Mouse (Mus musculus) hindlimb bud, embryonic 11.5 days (tissue): Measurements from ENCODE around the gene Sec14l2.

ENCODE experiments used
- DNase-seq: peaks from one replicate; pipeline ENCODE4 v3.0.0-alpha.2; 2012; ENCODE audit warnings: low read depth, low spot score; ENCODE audit errors: extremely low spot score

Gene Sec14l2

GRCm38 (mm10) chr11:4122742-4123579 is at the start of gene Sec14l2:
Gene Sec14l2 (minus strand): TSS chr11:4123415.
- DNase-seq: no peak

- DNase-seq: no peak
Measured at GRCm38 (mm10) chr11:4166467-4167090, 43.4 kb upstream of the Sec14l2 start.

GRCm38 (mm10) chr11:4164701-4165100 is 41.5 kb upstream of the Sec14l2 start:
- no peak for DNase-seq

- DNase-seq: no peak
Measured at GRCm38 (mm10) chr11:4160758-4161480, 37.7 kb upstream of the Sec14l2 start.

GRCm38 (mm10) chr11:4159808-4160708 is 36.8 kb upstream of the Sec14l2 start, which contains the start of the genes Ccdc157 and Sf3a1:
Gene Ccdc157 (minus strand): TSS chr11:4160293.
Gene Sf3a1 (plus strand): TSS chr11:4160350.
- DNase-seq: peak; percentile 39

- DNase-seq: no peak
Measured at GRCm38 (mm10) chr11:4158676-4159075, 35.5 kb upstream of the Sec14l2 start.

- no peak for DNase-seq
Measured at GRCm38 (mm10) chr11:4155641-4156040, 32.4 kb upstream of the Sec14l2 start.

GRCm38 (mm10) chr11:4153694-4154093 is 30.5 kb upstream of the Sec14l2 start:
- no peak for DNase-seq

- no peak for DNase-seq
Measured at GRCm38 (mm10) chr11:4149886-4150285, 26.7 kb upstream of the Sec14l2 start.

- DNase-seq: no peak
Measured at GRCm38 (mm10) chr11:4148536-4149156, 25.4 kb upstream of the Sec14l2 start.

GRCm38 (mm10) chr11:4148120-4148519 is 24.9 kb upstream of the Sec14l2 start:
- DNase-seq: no peak

- DNase-seq: no peak
Measured at GRCm38 (mm10) chr11:4147098-4147497, 23.9 kb upstream of the Sec14l2 start.

GRCm38 (mm10) chr11:4146381-4146780 is 23.2 kb upstream of the Sec14l2 start:
- DNase-seq: no peak

GRCm38 (mm10) chr11:4143281-4144062 is 20.3 kb upstream of the Sec14l2 start:
- DNase-seq: no peak

GRCm38 (mm10) chr11:4142352-4142751 is 19.1 kb upstream of the Sec14l2 start:
- no peak for DNase-seq

- DNase-seq: no peak
Measured at GRCm38 (mm10) chr11:4141505-4141904, 18.3 kb upstream of the Sec14l2 start.

- no peak for DNase-seq
Measured at GRCm38 (mm10) chr11:4138964-4139363, 15.7 kb upstream of the Sec14l2 start.

- peak; percentile 70 for DNase-seq
Measured at GRCm38 (mm10) chr11:4134986-4135935, 12.0 kb upstream of the Sec14l2 start, which contains the start of gene Rnf215. Gene Rnf215 (plus strand): TSS chr11:4135202.
